Mouse (Mus musculus): Measurements from ENCODE around the gene Pdzrn3. TPM values are rescaled to one million over a fixed set of nuclear protein-coding genes. Genes with fewer than 3 reads are reported as not detected.
A peak's percentile ranks its signal among the peaks of the same experiment; 100 is the strongest.

Gene Pdzrn3
- polyA plus RNA-seq, 1 experiment from 2014 or later = 6.3 TPM

DNA sequence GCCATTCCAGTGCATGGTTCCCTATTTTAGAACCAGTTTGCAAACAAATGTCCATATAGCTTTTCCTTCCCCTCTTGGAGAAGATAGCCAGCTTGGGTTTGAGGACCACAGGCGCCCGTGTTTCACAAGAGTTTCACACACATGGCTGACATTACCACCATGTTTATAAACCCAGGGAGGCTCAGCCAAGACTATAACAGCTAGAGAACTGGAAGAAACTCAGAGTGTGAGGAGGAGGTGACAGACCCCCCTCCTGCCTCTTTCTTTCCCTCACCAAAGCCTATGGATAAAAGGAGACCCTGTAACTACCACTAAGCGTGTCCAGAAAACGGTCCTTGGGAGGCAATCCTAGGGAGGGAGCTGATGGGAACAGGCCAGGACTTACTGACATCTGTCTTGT lies 159.5 kb downstream of the Pdzrn3 start:
- no peak overlapping the region for H3K27ac ChIP-seq (ENCODE audit: low read length)
- ATAC-seq = no peak
- WGBS = 53% methylated on average over 4 of the region's 4 CpGs

DNA sequence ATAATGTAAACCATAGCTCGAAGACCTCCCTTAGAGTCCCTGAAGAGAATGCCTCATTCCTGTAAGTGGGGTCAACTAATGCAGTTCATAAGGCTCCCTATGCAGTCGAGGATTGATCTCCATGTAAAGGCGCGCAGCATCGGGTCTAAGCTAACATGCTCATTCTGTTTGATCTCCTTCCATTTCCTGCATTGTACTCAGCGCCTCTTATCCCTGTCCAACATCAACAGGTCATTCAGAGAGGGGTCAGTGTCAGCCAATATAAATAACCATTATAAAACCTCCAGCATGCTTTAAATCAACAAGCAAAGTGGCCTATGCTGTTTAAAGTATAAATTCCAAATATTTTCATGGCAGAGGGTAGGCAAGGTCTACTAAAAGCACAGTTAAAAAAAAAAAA lies 159.9 kb downstream of the Pdzrn3 start:
- WGBS = 49% methylated on average over 6 of the region's 6 CpGs
- no peak overlapping the region for H3K4me3 ChIP-seq (ENCODE audit: low read length)
- no peak for ATAC-seq

More for the DNA sequence above, 159.5 kb downstream of the Pdzrn3 start:
- Histone ChIP-seq H3K4me2 (ENCODE audit: low read depth, low read length) (no peak overlapping the region), H3K9me3 (ENCODE audit: control insufficient read depth, low read length) (no peaks in the 10 kb centered on the region), H3K27me3 (replicated peaks; ENCODE audit: control insufficient read depth, insufficient read depth, low read length) (no peaks in the 10 kb centered on the region), H3K36me3 (ENCODE audit: control insufficient read depth, insufficient read depth, low read length) (no peaks in the 10 kb centered on the region), H3K9ac (ENCODE audit: low read depth, low read length) (no peak overlapping the region), H3K4me3 (ENCODE audit: low read length) (no peak overlapping the region), H3K4me1 (ENCODE audit: control insufficient read depth, insufficient read depth, low read length) (peaks cover 7% of the 10 kb centered on the region)

DNA sequence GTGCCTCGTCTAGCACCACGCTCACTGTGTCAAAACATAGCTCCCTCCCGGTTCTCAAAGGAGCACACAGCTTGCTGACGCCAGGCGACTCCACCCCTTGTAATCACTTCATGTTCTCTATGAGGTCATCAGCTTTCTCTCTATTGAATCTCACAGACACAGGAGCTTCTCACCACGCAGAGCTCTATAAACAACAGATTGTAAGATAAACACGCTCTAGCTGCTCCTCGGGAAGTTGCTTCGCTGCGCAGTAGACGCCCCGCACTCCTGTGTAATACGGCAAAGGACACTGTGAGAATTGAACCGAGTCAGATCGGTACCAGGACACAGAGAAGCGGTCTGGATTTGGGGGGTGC lies 162.3 kb downstream of the Pdzrn3 start:
- H3K4me2 ChIP-seq (ENCODE audit: low read depth, low read length) = peak overlapping the region; percentile 45
- no peaks in the 10 kb centered on the region for H3K9me3 ChIP-seq (ENCODE audit: control insufficient read depth, low read length)
- 19% methylated on average over 16 of the region's 16 CpGs for WGBS
- H3K4me3 ChIP-seq (ENCODE audit: low read length) = peak overlapping the region; percentile 29
- peaks cover 7% of the 10 kb centered on the region for H3K4me1 ChIP-seq (ENCODE audit: control insufficient read depth, insufficient read depth, low read length)
- peak; percentile 90 for ATAC-seq
- H3K27ac ChIP-seq (ENCODE audit: low read length) = 0 out of 2 replicates have a peak overlapping the region, but pooled peaks have one; percentile 11
- peak overlapping the region; percentile 39; the same call in 1 of the 2 replicates for H3K9ac ChIP-seq (ENCODE audit: low read depth, low read length)
- H3K27me3 ChIP-seq (replicated peaks; ENCODE audit: control insufficient read depth, insufficient read depth, low read length) = no peaks in the 10 kb centered on the region
- no peaks in the 10 kb centered on the region for H3K36me3 ChIP-seq (ENCODE audit: control insufficient read depth, insufficient read depth, low read length)

More for the DNA sequence above, 159.9 kb downstream of the Pdzrn3 start:
- no peaks in the 10 kb centered on the region for H3K36me3 ChIP-seq (ENCODE audit: control insufficient read depth, insufficient read depth, low read length)
- no peak overlapping the region for H3K4me2 ChIP-seq (ENCODE audit: low read depth, low read length)
- no peaks in the 10 kb centered on the region for H3K27me3 ChIP-seq (replicated peaks; ENCODE audit: control insufficient read depth, insufficient read depth, low read length)
- peaks cover 7% of the 10 kb centered on the region for H3K4me1 ChIP-seq (ENCODE audit: control insufficient read depth, insufficient read depth, low read length)
- no peak overlapping the region for H3K9ac ChIP-seq (ENCODE audit: low read depth, low read length)
- no peaks in the 10 kb centered on the region for H3K9me3 ChIP-seq (ENCODE audit: control insufficient read depth, low read length)
- H3K27ac ChIP-seq (ENCODE audit: low read length) = no peak overlapping the region

DNA sequence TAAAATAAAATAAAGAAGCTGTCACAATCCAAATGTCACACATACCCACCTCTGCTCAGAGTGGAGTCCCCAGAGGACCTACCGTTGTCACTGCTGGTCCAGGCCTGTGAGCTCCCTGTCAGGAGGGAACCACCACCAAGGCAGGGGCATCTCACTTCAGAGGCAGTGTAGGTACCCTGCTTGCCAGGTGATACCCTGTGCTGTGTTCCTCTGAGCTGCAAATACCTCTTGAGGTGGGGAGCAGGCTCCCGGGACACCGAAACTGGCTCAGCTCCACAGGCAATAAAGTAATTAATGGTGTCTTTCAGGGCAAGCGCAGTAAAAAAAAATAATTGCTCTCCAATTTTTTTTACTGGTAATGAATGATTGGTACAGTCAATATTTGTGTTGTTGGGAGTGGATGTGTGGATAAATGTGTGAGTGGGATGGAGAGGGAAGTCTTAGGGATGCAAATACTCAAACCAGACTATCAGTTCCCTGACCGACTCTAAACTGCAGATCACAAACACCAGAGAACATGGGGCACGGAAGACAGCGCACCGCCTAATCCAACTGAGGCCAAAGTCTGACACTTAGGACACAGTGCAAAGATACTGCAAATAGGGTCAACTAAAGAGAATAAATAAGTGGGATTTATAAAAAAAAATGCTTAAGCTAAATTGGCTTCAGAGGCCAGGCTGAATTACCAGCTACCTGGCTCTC lies 162.8 kb downstream of the Pdzrn3 start:
- Histone ChIP-seq H3K36me3 (ENCODE audit: control insufficient read depth, insufficient read depth, low read length) (no peaks in the 10 kb centered on the region), H3K27me3 (replicated peaks; ENCODE audit: control insufficient read depth, insufficient read depth, low read length) (no peaks in the 10 kb centered on the region), H3K9ac (ENCODE audit: low read depth, low read length) (peak overlapping the region; percentile 39; the same call in 1 of the 2 replicates), H3K27ac (ENCODE audit: low read length) (0 out of 2 replicates have a peak overlapping the region, but pooled peaks have one; percentile 11), H3K4me1 (ENCODE audit: control insufficient read depth, insufficient read depth, low read length) (peaks cover 7% of the 10 kb centered on the region), H3K4me2 (ENCODE audit: low read depth, low read length) (peak overlapping the region; percentile 45), H3K4me3 (ENCODE audit: low read length) (peak overlapping the region; percentile 29), H3K9me3 (ENCODE audit: control insufficient read depth, low read length) (no peaks in the 10 kb centered on the region)
- ATAC-seq = peak; percentile 84
- WGBS = 55% methylated on average over 8 of the region's 8 CpGs

DNA sequence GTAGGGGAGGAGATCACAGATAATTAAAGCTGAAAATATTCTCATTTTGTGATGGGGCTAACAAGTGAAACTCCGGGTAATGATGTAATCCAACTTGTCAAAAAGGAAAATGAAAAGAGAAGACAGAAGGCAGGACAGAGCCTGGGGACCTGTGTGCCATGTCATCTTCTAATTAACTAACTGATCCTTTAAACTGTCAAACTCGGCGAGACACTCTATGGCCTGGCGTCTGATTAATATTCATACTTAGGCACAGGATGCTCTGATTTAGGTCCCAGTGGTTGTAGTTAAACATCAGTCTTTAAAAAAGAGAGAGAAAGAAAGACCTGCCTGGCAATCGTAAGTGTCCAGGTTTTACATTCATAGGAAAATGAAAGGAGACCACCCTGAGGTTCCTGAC lies 164.6 kb downstream of the Pdzrn3 start:
- Histone ChIP-seq H3K4me2 (ENCODE audit: low read depth, low read length) (no peak overlapping the region), H3K27me3 (replicated peaks; ENCODE audit: control insufficient read depth, insufficient read depth, low read length) (no peaks in the 10 kb centered on the region), H3K27ac (ENCODE audit: low read length) (no peak overlapping the region), H3K9ac (ENCODE audit: low read depth, low read length) (no peak overlapping the region), H3K36me3 (ENCODE audit: control insufficient read depth, insufficient read depth, low read length) (no peaks in the 10 kb centered on the region), H3K9me3 (ENCODE audit: control insufficient read depth, low read length) (no peaks in the 10 kb centered on the region), H3K4me3 (ENCODE audit: low read length) (no peak overlapping the region), H3K4me1 (ENCODE audit: control insufficient read depth, insufficient read depth, low read length) (peaks cover 7% of the 10 kb centered on the region)
- 84% methylated on average over 5 of the region's 5 CpGs for WGBS
- ATAC-seq = no peak

DNA sequence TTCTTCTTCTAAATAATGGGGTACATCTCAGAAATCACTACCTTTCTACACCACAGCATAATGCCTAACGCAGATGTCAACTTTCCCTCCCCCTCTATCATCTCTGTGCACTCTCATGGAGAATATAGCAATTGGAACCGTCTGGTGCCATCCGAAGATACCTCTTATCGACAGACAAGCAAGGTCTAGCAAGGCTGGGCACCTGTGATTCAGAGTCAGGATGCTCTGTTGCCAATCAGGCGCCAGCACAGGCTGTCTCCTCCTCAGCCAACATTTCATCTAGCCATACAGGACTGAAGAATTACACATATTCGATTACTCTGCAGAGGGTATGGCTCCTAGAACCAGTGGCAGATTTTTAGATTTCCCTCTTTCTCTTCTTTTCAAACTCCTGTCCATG lies 165.6 kb downstream of the Pdzrn3 start:
- Histone ChIP-seq H3K27ac (ENCODE audit: low read length) (no peak overlapping the region), H3K36me3 (ENCODE audit: control insufficient read depth, insufficient read depth, low read length) (no peaks in the 10 kb centered on the region), H3K27me3 (replicated peaks; ENCODE audit: control insufficient read depth, insufficient read depth, low read length) (no peaks in the 10 kb centered on the region), H3K9me3 (ENCODE audit: control insufficient read depth, low read length) (no peaks in the 10 kb centered on the region), H3K9ac (ENCODE audit: low read depth, low read length) (no peak overlapping the region), H3K4me2 (ENCODE audit: low read depth, low read length) (no peak overlapping the region), H3K4me3 (ENCODE audit: low read length) (no peak overlapping the region), H3K4me1 (ENCODE audit: control insufficient read depth, insufficient read depth, low read length) (peaks cover 7% of the 10 kb centered on the region)
- no peak for ATAC-seq
- WGBS = 89% methylated on average over 6 of the region's 6 CpGs

DNA sequence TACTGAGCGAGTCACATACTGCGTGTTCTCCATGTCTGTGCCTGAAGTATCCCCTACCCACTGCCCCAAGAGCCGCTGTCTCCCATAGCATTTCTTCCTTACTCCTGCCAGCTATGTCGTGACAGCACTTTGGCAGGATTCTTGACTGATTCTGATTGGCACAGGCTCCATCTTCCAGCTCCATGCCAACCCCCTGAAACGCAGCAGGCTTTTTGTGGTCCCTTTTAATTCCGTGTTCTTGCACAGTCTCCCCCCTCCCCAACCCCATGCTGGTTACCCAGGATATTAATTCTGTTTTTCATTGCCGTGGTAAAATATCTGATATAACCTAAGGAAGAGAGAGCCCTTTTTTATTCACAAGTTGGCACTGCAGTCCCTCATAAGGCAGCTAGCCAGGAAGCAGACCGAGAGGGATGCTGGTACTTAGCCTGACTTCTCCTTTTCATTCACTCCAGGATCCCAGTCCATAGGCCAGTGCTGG lies 166.3 kb downstream of the Pdzrn3 start:
- Histone ChIP-seq H3K36me3 (ENCODE audit: control insufficient read depth, insufficient read depth, low read length) (no peaks in the 10 kb centered on the region), H3K4me3 (ENCODE audit: low read length) (no peak overlapping the region), H3K4me1 (ENCODE audit: control insufficient read depth, insufficient read depth, low read length) (peaks cover 7% of the 10 kb centered on the region), H3K9ac (ENCODE audit: low read depth, low read length) (no peak overlapping the region), H3K27ac (ENCODE audit: low read length) (no peak overlapping the region), H3K9me3 (ENCODE audit: control insufficient read depth, low read length) (no peaks in the 10 kb centered on the region), H3K4me2 (ENCODE audit: low read depth, low read length) (no peak overlapping the region), H3K27me3 (replicated peaks; ENCODE audit: control insufficient read depth, insufficient read depth, low read length) (no peaks in the 10 kb centered on the region)
- no peak for ATAC-seq
- 85% methylated on average over 8 of the region's 8 CpGs for WGBS

DNA sequence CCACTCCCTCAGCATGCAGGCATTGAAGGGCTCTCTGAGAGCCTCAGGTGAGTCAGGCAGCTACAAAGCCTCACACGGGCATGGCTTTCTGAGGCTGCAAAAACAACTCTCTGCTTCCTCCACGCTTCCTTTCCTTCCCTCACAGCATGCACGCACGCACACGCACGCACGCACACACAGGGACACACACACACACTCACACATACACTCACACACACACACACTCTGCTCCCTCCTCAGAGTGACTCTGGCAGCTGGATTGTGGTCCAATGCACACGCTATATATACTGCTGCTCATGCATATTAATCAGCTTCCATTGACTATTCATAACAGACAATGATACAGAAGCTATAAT lies 178.8 kb downstream of the Pdzrn3 start:
- Histone ChIP-seq H3K27ac (ENCODE audit: low read length) (no peak overlapping the region), H3K9ac (ENCODE audit: low read depth, low read length) (peak overlapping the region; percentile 50), H3K4me1 (ENCODE audit: control insufficient read depth, insufficient read depth, low read length) (peaks cover 12% of the 10 kb centered on the region), H3K27me3 (replicated peaks; ENCODE audit: control insufficient read depth, insufficient read depth, low read length) (no peaks in the 10 kb centered on the region), H3K36me3 (ENCODE audit: control insufficient read depth, insufficient read depth, low read length) (no peaks in the 10 kb centered on the region), H3K9me3 (ENCODE audit: control insufficient read depth, low read length) (no peaks in the 10 kb centered on the region), H3K4me3 (ENCODE audit: low read length) (peak overlapping the region; percentile 21), H3K4me2 (ENCODE audit: low read depth, low read length) (peak overlapping the region; percentile 41)
- WGBS = 28% methylated on average over 8 of the region's 8 CpGs
- ATAC-seq = no peak; the same call in 1 of the 2 replicates

DNA sequence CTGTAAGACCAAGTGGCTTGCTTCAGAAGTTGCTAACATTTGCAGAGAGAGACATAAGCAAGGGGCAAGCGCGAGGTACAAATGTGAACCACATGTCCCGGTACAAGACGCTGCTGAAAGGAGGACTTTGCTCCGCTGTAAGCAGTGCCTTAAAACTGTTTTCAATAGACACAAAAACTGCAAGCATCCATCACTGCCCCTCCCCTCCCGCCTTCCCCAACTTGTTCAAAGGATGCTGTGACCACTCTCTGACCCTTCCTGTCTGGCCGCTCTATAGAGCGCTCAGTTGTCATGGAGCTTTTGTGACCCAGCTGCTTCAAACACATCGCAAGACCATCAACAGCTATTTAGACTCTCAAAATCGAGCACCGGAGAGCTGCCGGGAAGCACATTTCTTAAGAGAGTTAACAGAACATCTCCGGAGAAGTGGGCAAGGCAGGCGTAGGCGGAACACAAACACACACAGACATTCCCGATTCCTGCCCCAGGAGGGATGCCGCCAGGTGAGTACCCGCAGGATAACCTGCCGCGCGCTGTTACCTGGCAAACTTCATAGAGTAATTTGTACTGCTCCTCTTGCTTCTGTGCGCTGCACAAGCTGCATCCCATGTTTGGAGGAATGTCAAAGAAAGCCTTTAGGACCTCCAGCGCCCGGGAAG lies 179.3 kb downstream of the Pdzrn3 start:
- Histone ChIP-seq H3K9me3 (ENCODE audit: control insufficient read depth, low read length) (no peaks in the 10 kb centered on the region), H3K36me3 (ENCODE audit: control insufficient read depth, insufficient read depth, low read length) (no peaks in the 10 kb centered on the region), H3K27ac (ENCODE audit: low read length) (no peak overlapping the region), H3K9ac (ENCODE audit: low read depth, low read length) (peak overlapping the region; percentile 50), H3K4me3 (ENCODE audit: low read length) (peak overlapping the region; percentile 21), H3K27me3 (replicated peaks; ENCODE audit: control insufficient read depth, insufficient read depth, low read length) (no peaks in the 10 kb centered on the region), H3K4me2 (ENCODE audit: low read depth, low read length) (peak overlapping the region; percentile 41), H3K4me1 (ENCODE audit: control insufficient read depth, insufficient read depth, low read length) (peaks cover 12% of the 10 kb centered on the region)
- no peak; the same call in 1 of the 2 replicates for ATAC-seq
- 14% methylated on average over 24 of the region's 24 CpGs for WGBS
